Mouse (Mus musculus) spleen, adult 2 months (tissue): ENCODE measurements around the gene Ocln. TPM values are rescaled to one million over a fixed set of nuclear protein-coding genes. Genes with fewer than 3 reads are reported as not detected.

ENCODE experiments used
- DNase-seq, 2 experiments: peaks; one replicate each; pipeline versions ENCODE4 v3.0.0 to v3.0.0-alpha.2; 2012 to 2021; ENCODE audit warnings: low spot score in 2 of 2, low read depth in 1 of 2
- H3K27ac ChIP-seq: fragments of 200-500 bp; 2 replicates; pipeline ENCODE4 v1.5.1; 2012; ENCODE audit warnings: low read length, inconsistent platforms; ENCODE audit not compliant: insufficient read depth
- H3K27me3 ChIP-seq: fragments of 200-500 bp; 2 replicates; pipeline ENCODE4 v1.6.1; 2012; ENCODE audit warnings: mild to moderate bottlenecking, moderate library complexity, low read length, inconsistent platforms; ENCODE audit not compliant: control insufficient read depth, insufficient read depth
- H3K36me3 ChIP-seq: fragments of 200-500 bp; 2 replicates; pipeline ENCODE4 v1.6.1; 2012; ENCODE audit warnings: mild to moderate bottlenecking, low read length, inconsistent platforms; ENCODE audit not compliant: control insufficient read depth, insufficient read depth
- H3K4me1 ChIP-seq: fragments of 200-500 bp; 2 replicates; pipeline ENCODE4 v1.6.1; 2011; ENCODE audit warnings: inconsistent platforms; ENCODE audit not compliant: control insufficient read depth, insufficient read depth, insufficient read length
- H3K4me3 ChIP-seq: fragments of 200-500 bp; 2 replicates; pipeline ENCODE4 v1.5.1; 2011; ENCODE audit warnings: mild to moderate bottlenecking, inconsistent platforms; ENCODE audit not compliant: insufficient read depth, insufficient read length; ENCODE audit errors: extremely low read depth
- CTCF ChIP-seq: fragments of 200-500 bp; IDR thresholded peaks from 2 replicates; pipeline ENCODE4 v1.5.1; 2011; ENCODE audit warnings: mild to moderate bottlenecking, inconsistent platforms; ENCODE audit not compliant: insufficient read depth, insufficient read length, insufficient replicate concordance; ENCODE audit errors: extremely low read depth
- POLR2A ChIP-seq: fragments of 200-500 bp; IDR thresholded peaks from 2 replicates; pipeline ENCODE4 v1.6.1; 2011; ENCODE audit warnings: low read depth, low read length, inconsistent platforms
- WGBS: fragments of 180-500 bp; shearing (Covaris S2); methylation state at CpG from one replicate; pipeline ENCODE4 v1.1.7; 2018; 5-methylcytosine and 5-hydroxymethylcytosine counted together
- polyA plus RNA-seq: library from polyadenylated mRNA; depleted of rRNA; stranded (reverse); fragments of >200 nt; gene quantifications from 2 replicates; pipeline ENCODE4 v1.2.3, GENCODE M21; 2012

Ocln gene
- polyA plus RNA-seq, 1 experiment: 0.09 TPM

DNA sequence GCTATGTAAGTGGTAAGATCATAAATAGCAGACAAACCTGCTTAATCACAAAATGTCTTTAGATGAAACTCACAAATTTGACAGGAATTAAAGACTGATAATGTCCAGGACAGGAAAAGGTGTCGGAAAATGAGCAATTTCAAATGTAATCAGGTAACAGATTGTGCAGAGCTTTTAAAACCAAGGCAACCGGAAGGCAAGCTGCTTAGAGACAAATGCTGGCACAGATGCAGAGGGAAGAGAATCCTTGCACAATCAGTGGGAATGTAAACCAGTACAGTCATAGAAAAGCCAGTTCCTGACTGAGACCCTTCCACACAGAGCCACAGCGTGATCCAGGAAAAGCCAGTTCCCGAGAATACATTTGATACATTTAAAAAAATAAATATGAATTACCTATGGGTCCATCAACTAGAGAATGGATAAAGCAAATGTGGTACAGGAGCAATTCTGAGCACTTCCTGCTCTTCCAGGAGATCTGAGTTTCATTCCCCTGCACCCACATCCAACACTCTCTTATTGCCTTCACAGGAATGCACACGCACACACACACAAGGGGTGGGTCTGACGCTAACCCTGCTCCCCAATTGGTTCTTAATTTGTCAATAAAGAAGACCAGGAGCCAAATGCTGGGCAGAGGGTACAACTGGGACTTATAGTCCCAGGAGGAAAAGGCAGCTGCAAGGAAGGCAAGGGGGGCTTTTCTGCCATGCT is 26.4 kb downstream of the Ocln start:
- Histone ChIP-seq H3K4me3 (no peak overlapping the region), H3K27me3 (no peaks in the 10 kb centered on the region), H3K36me3 (no peaks in the 10 kb centered on the region), H3K27ac (no peak overlapping the region), H3K4me1 (no peaks in the 10 kb centered on the region)
- DNase-seq: no peak
- 86% methylated on average over 6 of the region's 6 CpGs for whole genome bisulfite sequencing
- TF ChIP-seq CTCF: no peak
- TF ChIP-seq POLR2A: no peak

DNA sequence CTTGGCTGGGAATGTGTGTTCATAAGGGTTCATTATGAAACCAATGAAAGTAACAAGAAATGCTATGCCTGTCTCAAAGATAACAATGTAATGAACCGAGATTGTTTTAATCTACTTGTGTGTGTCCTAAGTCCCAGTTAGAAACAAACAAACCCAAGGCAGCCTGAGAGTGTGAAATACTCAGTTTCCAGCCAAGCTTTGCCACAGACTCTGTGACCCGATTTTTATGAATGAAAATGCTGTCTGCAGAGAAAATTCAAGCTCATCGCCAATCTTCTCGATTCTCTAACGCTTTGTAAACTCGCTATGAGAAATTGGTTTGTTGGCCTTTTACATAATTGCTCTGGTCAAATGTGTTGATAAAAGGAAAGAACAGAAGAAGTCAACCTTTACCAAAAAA is 27.6 kb downstream of the Ocln start:
- no peak for TF ChIP-seq POLR2A
- TF ChIP-seq CTCF: no peak
- WGBS: 91% methylated on average over 6 of the region's 6 CpGs
- Histone ChIP-seq H3K27ac (no peak overlapping the region), H3K4me1 (no peaks in the 10 kb centered on the region), H3K27me3 (no peaks in the 10 kb centered on the region), H3K4me3 (no peak overlapping the region), H3K36me3 (no peaks in the 10 kb centered on the region)
- no peak for DNase-seq

DNA sequence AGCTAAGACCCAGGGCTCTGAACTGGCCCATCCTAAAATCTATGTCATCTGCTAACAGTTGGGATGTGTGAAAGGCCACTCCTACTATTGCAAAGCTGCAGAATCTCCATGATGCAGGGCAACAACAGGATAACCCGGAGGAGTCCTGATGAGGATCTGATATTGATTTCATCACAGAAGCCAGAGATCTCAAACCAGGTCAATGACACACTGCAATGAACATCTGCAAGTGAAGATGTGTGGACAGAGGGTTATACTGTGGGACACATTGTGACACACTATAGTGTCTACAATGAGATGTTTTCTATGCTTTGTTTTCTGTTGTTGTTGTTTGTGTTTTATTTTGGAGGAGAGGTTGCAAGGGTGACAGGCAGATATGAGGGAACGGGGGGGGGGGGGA is 28.8 kb downstream of the Ocln start:
- Histone ChIP-seq H3K36me3 (no peaks in the 10 kb centered on the region), H3K27me3 (no peaks in the 10 kb centered on the region), H3K27ac (no peak overlapping the region), H3K4me1 (no peaks in the 10 kb centered on the region), H3K4me3 (no peak overlapping the region)
- WGBS: 85% methylated on average over 2 of the region's 2 CpGs
- TF ChIP-seq POLR2A: no peak
- TF ChIP-seq CTCF: no peak
- no peak for DNase-seq

DNA sequence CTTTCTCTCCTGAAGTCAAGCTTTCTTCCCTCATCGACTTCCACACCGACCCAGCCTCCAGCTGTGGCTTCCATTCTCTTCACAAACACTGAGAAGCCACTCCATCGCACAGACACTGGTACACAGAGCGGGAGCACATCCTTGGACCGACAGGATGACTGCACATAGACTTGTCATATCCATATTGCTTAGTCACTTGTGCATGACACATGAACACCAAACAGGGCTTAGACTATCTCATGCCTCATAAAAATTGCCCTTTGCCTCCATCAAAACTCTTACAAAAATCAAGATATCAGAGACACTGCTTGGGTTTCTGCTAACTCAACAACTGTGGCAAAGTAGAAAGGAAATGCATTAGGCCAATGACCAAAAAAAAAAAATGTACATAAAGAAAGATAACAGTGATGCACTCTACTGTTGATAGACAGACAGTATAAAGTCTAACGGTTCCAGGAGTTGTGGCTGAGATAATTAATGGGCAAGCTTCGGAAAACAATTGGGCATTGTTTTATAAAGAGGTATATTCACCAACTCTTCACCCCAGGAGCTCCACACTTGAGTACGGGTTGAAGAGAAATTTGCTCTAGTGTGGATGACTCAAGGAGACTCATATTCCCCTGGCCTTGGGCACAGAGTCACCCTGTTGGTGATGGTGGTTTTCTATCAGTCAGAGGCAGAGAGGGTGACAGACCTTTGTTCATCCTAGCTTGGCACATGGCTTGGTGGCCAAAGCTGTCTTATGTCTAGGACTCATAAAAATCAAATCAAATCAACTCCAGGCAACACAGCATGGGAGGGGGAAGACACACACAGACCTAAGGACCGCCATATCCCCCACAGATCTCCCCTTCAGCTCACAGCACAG is 30.6 kb downstream of the Ocln start:
- DNase-seq: no peak
- H3K27ac ChIP-seq: no peak overlapping the region
- 89% methylated on average over 9 of the region's 9 CpGs for WGBS
- H3K27me3 ChIP-seq: no peaks in the 10 kb centered on the region
- TF ChIP-seq CTCF (no peak), POLR2A (no peak)
- no peak overlapping the region for H3K4me3 ChIP-seq
- H3K36me3 ChIP-seq: no peaks in the 10 kb centered on the region
- no peaks in the 10 kb centered on the region for H3K4me1 ChIP-seq

DNA sequence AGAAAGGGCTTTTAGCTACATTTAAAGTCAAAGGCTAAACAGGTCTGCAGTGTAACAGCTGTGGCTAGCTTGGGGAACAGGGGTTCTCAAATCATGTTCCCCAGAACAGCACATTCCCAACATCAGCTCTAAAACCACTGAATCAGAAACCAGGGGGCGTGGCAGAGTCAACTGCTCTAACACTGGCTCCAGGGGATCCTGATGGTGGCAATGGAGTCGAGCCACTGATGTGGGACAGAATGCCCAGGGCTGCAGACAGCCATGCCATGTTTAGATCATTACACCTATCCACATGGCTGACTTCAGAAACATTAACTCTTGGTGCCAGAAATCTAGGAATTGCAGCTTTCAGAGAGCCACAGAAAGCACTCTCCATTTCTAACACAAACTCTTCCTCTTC is 33.4 kb downstream of the Ocln start:
- no peak for DNase-seq
- no peak for TF ChIP-seq CTCF
- Histone ChIP-seq H3K4me1 (no peaks in the 10 kb centered on the region), H3K4me3 (no peak overlapping the region), H3K36me3 (no peaks in the 10 kb centered on the region), H3K27ac (no peak overlapping the region), H3K27me3 (no peaks in the 10 kb centered on the region)
- 82% methylated on average over 2 of the region's 2 CpGs for WGBS

DNA sequence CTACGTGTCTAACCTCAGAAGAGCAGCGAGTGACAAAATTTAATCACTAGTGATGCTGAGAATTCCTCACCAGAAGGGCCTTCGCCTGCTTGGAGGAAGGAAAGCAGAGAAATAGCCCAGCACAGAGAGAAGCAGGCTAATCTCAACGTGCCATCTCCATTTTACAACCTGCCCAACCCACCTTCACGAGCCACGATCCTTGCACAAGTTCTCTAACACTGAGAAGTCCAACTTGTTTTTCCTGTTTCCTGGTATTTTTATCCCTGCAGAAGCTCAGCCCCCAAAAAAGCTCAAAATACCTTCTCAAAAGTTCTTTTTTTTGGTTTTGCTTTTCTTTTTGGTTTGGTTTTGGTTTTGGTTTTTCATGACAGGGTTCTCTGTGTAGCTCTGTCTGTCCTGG is 34.3 kb downstream of the Ocln start:
- H3K27ac ChIP-seq: no peak overlapping the region
- no peaks in the 10 kb centered on the region for H3K36me3 ChIP-seq

More for the DNA sequence above, 34.3 kb downstream of the Ocln start:
- DNase-seq: no peak
- Histone ChIP-seq H3K4me3 (no peak overlapping the region), H3K4me1 (no peaks in the 10 kb centered on the region), H3K27me3 (no peaks in the 10 kb centered on the region)
- TF ChIP-seq POLR2A: no peak
- no peak for TF ChIP-seq CTCF
- WGBS: 69% methylated on average over 6 of the region's 6 CpGs
